Mouse (Mus musculus) CD4-positive helper T cell, adult 2 months (primary cell): ENCODE results near the gene Per3.

Experiments used
- DNase-seq: peaks from one replicate; pipeline ENCODE4 v3.0.0-alpha.2; 2012; ENCODE audit warnings: low read depth, missing footprints, low spot score

Per3 gene

GRCm38 (mm10) chr4:151044037-151044943 lies at the start of gene Per3:
TSS of gene Per3 (minus strand) at chr4:151044665.
- DNase-seq = peak; percentile 92

GRCm38 (mm10) chr4:151089270-151089669 lies 44.8 kb upstream of the Per3 start, which contains the start of gene Gm13090:
TSS of gene Gm13090 (plus strand) at chr4:151089570.
- DNase-seq = no peak

- no peak for DNase-seq
These were observed 44.4 kb upstream of the Per3 start for GRCm38 (mm10) chr4:151088819-151089218.

- DNase-seq = no peak
These were observed 42.9 kb upstream of the Per3 start for GRCm38 (mm10) chr4:151087358-151087757.

- DNase-seq = no peak
These were observed 38.6 kb upstream of the Per3 start for GRCm38 (mm10) chr4:151083027-151083426.

- DNase-seq = no peak
These were observed 37.5 kb upstream of the Per3 start for GRCm38 (mm10) chr4:151081977-151082376.

GRCm38 (mm10) chr4:151081355-151081754 lies 36.9 kb upstream of the Per3 start:
- no peak for DNase-seq

GRCm38 (mm10) chr4:151074817-151075216 lies 30.4 kb upstream of the Per3 start:
- DNase-seq = no peak

- DNase-seq = peak; percentile 47
These were observed 28.8 kb upstream of the Per3 start for GRCm38 (mm10) chr4:151073108-151073744.

- DNase-seq = no peak
These were observed 26.5 kb upstream of the Per3 start for GRCm38 (mm10) chr4:151070962-151071361.

- DNase-seq = no peak
These were observed 24.3 kb upstream of the Per3 start for GRCm38 (mm10) chr4:151068751-151069150.

- no peak for DNase-seq
These were observed 15.1 kb upstream of the Per3 start for GRCm38 (mm10) chr4:151059566-151059965.

- no peak for DNase-seq
These were observed 14.2 kb upstream of the Per3 start for GRCm38 (mm10) chr4:151058634-151059033.

GRCm38 (mm10) chr4:151057347-151058321 lies 13.2 kb upstream of the Per3 start, which contains the start of gene Vamp3:
TSS of gene Vamp3 (minus strand) at chr4:151057963.
- DNase-seq = peak; percentile 99

GRCm38 (mm10) chr4:151051162-151051561 lies 6.7 kb upstream of the Per3 start:
- peak; percentile 31 for DNase-seq

GRCm38 (mm10) chr4:151046524-151046923 lies 2.1 kb upstream of the Per3 start:
- no peak for DNase-seq

- no peak for DNase-seq
These were observed 592 bp upstream of the Per3 start for GRCm38 (mm10) chr4:151044944-151045570.

GRCm38 (mm10) chr4:151043281-151043680 lies 1.2 kb downstream of the Per3 start:
- DNase-seq = no peak

GRCm38 (mm10) chr4:151041506-151041905 lies 3.0 kb downstream of the Per3 start:
- DNase-seq = no peak

- no peak for DNase-seq
These were observed 6.7 kb downstream of the Per3 start for GRCm38 (mm10) chr4:151037800-151038199.

- DNase-seq = no peak
These were observed 7.9 kb downstream of the Per3 start for GRCm38 (mm10) chr4:151036521-151036920.
